ENCODE assay signal across 24 mouse cellular contexts in genomic region chr1:85106013-85106412, GRCm38 (mm10). TPM values are rescaled to one million over a fixed set of nuclear protein-coding genes. Genes with fewer than 3 reads are reported as not detected.
DNase-seq lines count a peak whose midpoint lies in the region; TF ChIP-seq lines count a peak whose summit lies in the region.
"Not testable (repeated sequence)": the region's sequence is repeated elsewhere in the genome, so short reads cannot be mapped to it uniquely, and the experiment has no call there.
"Had no signal": no experiment of that assay in that cellular context is flagged by ENCODE, and none has a peak within 500 bp of the region (broad histone marks: within the 10 kb centered on the region; RNA-seq: fewer than 3 reads in every experiment).

No protein-coding gene starts in this region.

- peak overlapping the region; percentile 25; the same call in 1 of the 2 replicates for H3K4me2 ChIP-seq in CH12.LX (ENCODE audit: insufficient read depth, low read depth, poor library complexity, severe bottlenecking)

- not testable (repeated sequence) for H3K4me1 ChIP-seq in CH12.LX (ENCODE audit: control insufficient read depth in 1 of 2, insufficient read depth in 2 of 2); spleen, adult 2 months (ENCODE audit: control insufficient read depth, insufficient read depth, insufficient read length)

- H3K4me3 ChIP-seq in CH12.LX (replicated peaks in 1 of 3; ENCODE audit: low read depth in 2 of 3, low read length in 2 of 3, poor library complexity in 1 of 3), result peak overlapping the region; percentile 10 to 39 (median 37)
- not testable (repeated sequence) for H3K4me3 ChIP-seq in spleen, adult 2 months (ENCODE audit: extremely low read depth, insufficient read depth, insufficient read length)

- not testable (repeated sequence) for TF ChIP-seq EP300 in CH12.LX (IDR thresholded peaks at IDR 0.05; ENCODE audit: low read length)

- WGBS in spleen, adult 2 months, result 60% methylated on average over 5 of the region's 6 CpGs

- peak overlapping the region; percentile 67 for H3K27ac ChIP-seq in CH12.LX (ENCODE audit: insufficient read depth, low read depth)
- H3K27ac ChIP-seq in spleen, adult 2 months (ENCODE audit: insufficient read depth, low read length), result peak overlapping the region; percentile 65

- in situ Hi-C loops in CH12.LX (cut with MboI; ENCODE audit: low pct_ligation_motif_present, low pct_unique_long_range_greater_than_20kb, low sequenced_read_pairs), result not testable (repeated sequence)

- H3K9me3 ChIP-seq in CH12.LX (replicated peaks; ENCODE audit: low read length), result not testable (repeated sequence)

- H3K36me3 ChIP-seq in CH12.LX (replicated peaks in 1 of 2; ENCODE audit: control insufficient read depth in 1 of 2, insufficient read depth in 1 of 2, low read length in 1 of 2); spleen, adult 2 months (ENCODE audit: control insufficient read depth, insufficient read depth, low read length); splenic B cell, adult 2 months (ENCODE audit: control insufficient read depth, insufficient read depth, low read length, poor library complexity, severe bottlenecking): not testable (repeated sequence)

- H3K27me3 ChIP-seq in CH12.LX (replicated peaks); spleen, adult 2 months (ENCODE audit: control insufficient read depth, insufficient read depth, low read length); splenic B cell, adult 2 months (ENCODE audit: control insufficient read depth, insufficient read depth, low read length, poor library complexity, severe bottlenecking): not testable (repeated sequence)

- DNase-seq in A20 (ENCODE audit: low read depth, low spot score), result peak; percentile 64
- DNase-seq in B cell, adult 2 months, result peak; percentile 29 to 37
- DNase-seq in CH12.LX (ENCODE audit: extremely low read depth); spleen, adult 2 months (ENCODE audit: low read depth in 1 of 2, low spot score in 2 of 2): not testable (repeated sequence)
- DNase-seq in heart, adult 11 months, result peak; percentile 85
- DNase-seq in splenic B cell, adult 2 months (ENCODE audit: low read depth, low spot score), result peak; percentile 50
- peak; percentile 37 for DNase-seq in testis, postnatal 10 days (ENCODE audit: low spot score)

- not testable (repeated sequence) for TF ChIP-seq CTCF in CH12.LX (conservative IDR thresholded peaks at IDR 0.05 in 1 of 2, IDR thresholded peaks at IDR 0.05 in 1 of 2; ENCODE audit: low read depth in 2 of 2, low read length in 2 of 2); spleen, adult 2 months (IDR thresholded peaks at IDR 0.05; ENCODE audit: extremely low read depth, insufficient read depth, insufficient read length, insufficient replicate concordance)

- H3K79me2 ChIP-seq in CH12.LX (replicated peaks; ENCODE audit: control insufficient read depth, extremely low read depth, insufficient read depth, poor library complexity, severe bottlenecking), result not testable (repeated sequence)

- TF ChIP-seq RAD21 in CH12.LX (IDR thresholded peaks at IDR 0.05; ENCODE audit: low read depth, low read length), result not testable (repeated sequence)

- H3K9ac ChIP-seq in CH12.LX (ENCODE audit: insufficient read depth, low read depth), result peak overlapping the region; percentile 1; the same call in 1 of the 2 replicates

- dilution Hi-C loops in CH12.LX (cut with MboI; ENCODE audit: extremely low pct_ligation_motif_present, extremely low pct_unique_long_range_greater_than_20kb, low sequenced_read_pairs), result not testable (repeated sequence)

- TF ChIP-seq POLR2A in CH12.LX (IDR thresholded peaks at IDR 0.05; ENCODE audit: low read depth, low read length), result peak; percentile 37
- not testable (repeated sequence) for TF ChIP-seq POLR2A in spleen, adult 2 months (IDR thresholded peaks at IDR 0.05; ENCODE audit: low read depth, low read length)

RNA-seq across cellular contexts. Expression of gene A530032D15Rik, which starts 3.6 kb away (rescaled TPM):
- total RNA-seq in CH12.LX (2012; rRNA removed) (58.6 and 74.4 TPM in 2 replicates), CH12.LX (2014; rRNA removed) (97.2 and 114 TPM in 2 replicates)
- polyA plus RNA-seq in CH12.LX (2012; ENCODE audit: insufficient read length, low read depth), result 105 TPM in 2 replicates
- polyA plus RNA-seq in spleen, adult 2 months (2012; rRNA removed), result 1.2 and 1.4 TPM in 2 replicates
- total RNA-seq: adrenal gland, postnatal 25 days; MEL had no signal
- polyA plus RNA-seq: adrenal gland, adult 2 months; brain, embryonic 14.5 days; C2C12; cerebellum, adult 2 months; G1E had no signal

RNA-seq across cellular contexts. Expression of gene Gm10553, which starts 6.0 kb away (rescaled TPM):
- total RNA-seq in CH12.LX (2012; rRNA removed) (1.2 TPM in 1 of 2 replicates, not detected in the other), CH12.LX (2014; rRNA removed) (not detected in 2 replicates)
- polyA plus RNA-seq in CH12.LX (2012; ENCODE audit: insufficient read length, low read depth), result not detected in 2 replicates
- polyA plus RNA-seq in spleen, adult 2 months (2012; rRNA removed), result not detected in 2 replicates
- total RNA-seq: adrenal gland, adult 18-20 months; adrenal gland, adult 2 months; adrenal gland, adult 8-10 months; adrenal gland, postnatal 10 days; adrenal gland, postnatal 14 days; adrenal gland, postnatal 25 days; adrenal gland, postnatal 36 days; adrenal gland, postnatal 4 days; ES-E14; G1E; MEL had no signal
- polyA plus RNA-seq: activated CD4-positive, CD25-positive, alpha-beta regulatory T cell, adult 4 months; adrenal gland, adult 2 months; brain, embryonic 14.5 days; C2C12; CD4-positive, CD25-positive, alpha-beta regulatory T cell, adult 4 months; cerebellum, adult 2 months; G1E; Patski had no signal

Comparison
In these comparisons a context has a peak if more than half of its experiments do, and no peak if none do; other contexts are left out.
1. RNA of gene A530032D15Rik, which starts 3.6 kb away (polyA plus RNA-seq): 105 TPM in CH12.LX; 1.2 to 1.4 TPM in spleen, adult 2 months; every median in the first group is over 10 times any median in the second.